Mouse (Mus musculus) MEL (cell line): ENCODE results near the gene Mrpl40. TPM values are rescaled to one million over a fixed set of nuclear protein-coding genes. Genes with fewer than 3 reads are reported as not detected.

Experiments used
- DNase-seq: peaks from one replicate; pipeline ENCODE4 v3.0.0; 2011; ENCODE audit warnings: low read depth, low spot score
- H3K27ac ChIP-seq: 2 replicates; pipeline ENCODE4 v1.5.1; 2012; ENCODE audit warnings: low read depth, mild to moderate bottlenecking, control low read depth, low read length, moderate library complexity; ENCODE audit not compliant: control insufficient read depth
- H3K27me3 ChIP-seq, 2 experiments: fragments of 150-350 bp in 1 of 2; sonication (generic) in 1 of 2; 2 replicates each; pipeline ENCODE4 v1.6.1; 2012; ENCODE audit warnings: low read length in 2 of 2, mild to moderate bottlenecking in 2 of 2, improper control_type of control experiment in 1 of 2, moderate library complexity in 1 of 2; ENCODE audit not compliant: insufficient read depth in 2 of 2, control insufficient read depth in 1 of 2
- H3K36me3 ChIP-seq, 2 experiments: 2 replicates each; pipeline ENCODE4 v1.6.1; 2012 to 2014; ENCODE audit warnings: low read length in 2 of 2, improper control_type of control experiment in 1 of 2, inconsistent platforms in 1 of 2, mild to moderate bottlenecking in 1 of 2; ENCODE audit not compliant: insufficient read depth in 2 of 2, control insufficient read depth in 1 of 2
- H3K4me1 ChIP-seq, 2 experiments: fragments of 150-350 bp in 1 of 2; sonication (generic) in 1 of 2; 2 replicates each; pipeline ENCODE4 v1.6.1; 2012; ENCODE audit warnings: low read length in 2 of 2, improper control_type of control experiment in 1 of 2, mild to moderate bottlenecking in 1 of 2; ENCODE audit not compliant: insufficient read depth in 2 of 2, control insufficient read depth in 1 of 2
- H3K4me3 ChIP-seq, 2 experiments: fragments of 150-350 bp in 1 of 2; sonication (generic) in 1 of 2; 2 replicates each; pipeline ENCODE4 v1.5.1; 2012; ENCODE audit warnings: low read depth in 2 of 2, low read length in 2 of 2, mild to moderate bottlenecking in 2 of 2, moderate library complexity in 2 of 2, control low read depth in 1 of 2, improper control_type of control experiment in 1 of 2; ENCODE audit not compliant: control insufficient read depth in 1 of 2, insufficient read depth in 1 of 2
- H3K79me2 ChIP-seq: 2 replicates; pipeline ENCODE4 v1.6.1; 2012; ENCODE audit warnings: mild to moderate bottlenecking, low read length, moderate library complexity; ENCODE audit not compliant: control insufficient read depth, poor library complexity, insufficient read depth
- H3K9ac ChIP-seq: 2 replicates; pipeline ENCODE4 v1.6.1; 2012; ENCODE audit warnings: low read depth, mild to moderate bottlenecking, control low read depth, low read length, moderate library complexity; ENCODE audit not compliant: control insufficient read depth, poor library complexity, severe bottlenecking
- H3K9me3 ChIP-seq: fragments of 150-350 bp; sonication (generic); replicated peaks from 2 replicates; pipeline ENCODE4 v1.6.1; 2012; ENCODE audit warnings: mild to moderate bottlenecking, low read length, improper control_type of control experiment, moderate library complexity; ENCODE audit not compliant: insufficient read depth
- BHLHE40 ChIP-seq: IDR thresholded peaks from 2 replicates; pipeline ENCODE4 v1.6.1; 2012; ENCODE audit warnings: low read depth, mild to moderate bottlenecking, inconsistent platforms, low read length, improper control_type of control experiment, borderline replicate concordance
- ELF1 ChIP-seq: IDR thresholded peaks from 2 replicates; pipeline ENCODE4 v1.6.1; 2014; ENCODE audit warnings: low read depth, mild to moderate bottlenecking, inconsistent platforms, low read length, improper control_type of control experiment, moderate library complexity
- KAT2A ChIP-seq: conservative IDR thresholded peaks from 2 replicates; pipeline ENCODE4 v1.6.1; 2012; ENCODE audit warnings: low read depth, low read length, improper control_type of control experiment, inconsistent platforms
- MAZ ChIP-seq: IDR thresholded peaks from 2 replicates; pipeline ENCODE4 v1.6.1; 2012; ENCODE audit warnings: low read depth, mild to moderate bottlenecking, inconsistent platforms, low read length, improper control_type of control experiment
- MEF2A ChIP-seq: IDR thresholded peaks from 2 replicates; pipeline ENCODE4 v1.6.1; 2014; ENCODE audit warnings: low read depth, mild to moderate bottlenecking, inconsistent platforms, low read length, improper control_type of control experiment; ENCODE audit not compliant: poor library complexity, insufficient replicate concordance, severe bottlenecking; ENCODE audit errors: extremely low read depth
- NRF1 ChIP-seq: IDR thresholded peaks from 2 replicates; pipeline ENCODE4 v1.6.1; 2014; ENCODE audit warnings: low read depth, mild to moderate bottlenecking, inconsistent platforms, low read length, improper control_type of control experiment, moderate library complexity; ENCODE audit not compliant: poor library complexity, insufficient read depth, severe bottlenecking
- POLR2AphosphoS2 ChIP-seq: IDR thresholded peaks from 2 replicates; pipeline ENCODE4 v1.6.1; 2011; ENCODE audit warnings: low read length, improper control_type of control experiment
- POLR2AphosphoS5 ChIP-seq: IDR thresholded peaks from 2 replicates; pipeline ENCODE4 v1.6.1; 2012; ENCODE audit warnings: low read depth, borderline replicate concordance, mild to moderate bottlenecking, inconsistent platforms, low read length, moderate library complexity, mixed read lengths
- RAD21 ChIP-seq: IDR thresholded peaks from 2 replicates; pipeline ENCODE4 v1.6.1; 2011; ENCODE audit warnings: mild to moderate bottlenecking, low read depth, low read length, improper control_type of control experiment
- UBTF ChIP-seq: IDR thresholded peaks from 2 replicates; pipeline ENCODE4 v1.6.1; 2012; ENCODE audit warnings: low read depth, mild to moderate bottlenecking, inconsistent platforms, low read length, improper control_type of control experiment, moderate library complexity, borderline replicate concordance; ENCODE audit not compliant: insufficient read depth
- USF1 ChIP-seq: IDR thresholded peaks from 2 replicates; pipeline ENCODE4 v1.6.1; 2014; ENCODE audit warnings: low read depth, mild to moderate bottlenecking, inconsistent platforms, low read length, improper control_type of control experiment, moderate library complexity
- ZMIZ1 ChIP-seq: IDR thresholded peaks from 2 replicates; pipeline ENCODE4 v1.6.1; 2012; ENCODE audit warnings: low read depth, mild to moderate bottlenecking, inconsistent platforms, low read length, improper control_type of control experiment, moderate library complexity
- ZNF384 ChIP-seq: IDR thresholded peaks from 2 replicates; pipeline ENCODE4 v1.6.1; 2012; ENCODE audit warnings: low read depth, mild to moderate bottlenecking, inconsistent platforms, low read length, improper control_type of control experiment
- polyA plus RNA-seq, 2 experiments: library from polyadenylated mRNA; stranded (reverse) in 1 of 2; unstranded in 1 of 2; fragments of >175 nt in 1 of 2; fragments of >200 nt in 1 of 2; gene quantifications; 2 replicates each; pipeline versions ENCODE4 v1.2.1 to v1.2.4; 2012; ENCODE audit warnings: low replicate concordance in 2 of 2, low read depth in 1 of 2; ENCODE audit not compliant: insufficient read length in 2 of 2, insufficient read depth in 1 of 2, missing spikeins in 1 of 2
- total RNA-seq: library from RNA; depleted of rRNA; stranded (reverse); fragments of 300-350 nt; gene quantifications from 2 replicates; pipeline ENCODE4 v1.2.3, GENCODE M21; 2012

Mrpl40 gene
- total and polyA plus RNA-seq, 3 experiments, result 78.7 to 84.6 TPM; not detected in 1

GRCm38 (mm10) chr16:18895249-18895648 is 18.6 kb upstream of the Mrpl40 start (continued):
- TF ChIP-seq ELF1, result no peak; the same call in 1 of the 2 replicates
- TF ChIP-seq, all 39 proteins: peak for 12

GRCm38 (mm10) chr16:18893840-18894372 is 17.2 kb upstream of the Mrpl40 start:
- no peaks in the 10 kb centered on the region for H3K27me3 ChIP-seq
- no peak overlapping the region for H3K9ac ChIP-seq
- H3K4me3 ChIP-seq, result no peak overlapping the region
- peaks cover 18 to 49% of the 10 kb centered on the region in 2 experiments for H3K36me3 ChIP-seq
- no peak overlapping the region for H3K27ac ChIP-seq
- H3K4me1 ChIP-seq, result peaks cover 14 to 21% of the 10 kb centered on the region in 2 experiments
- no peak for DNase-seq
- H3K9me3 ChIP-seq, result no peaks in the 10 kb centered on the region
- peaks cover 40% of the 10 kb centered on the region for H3K79me2 ChIP-seq
- no peak for TF ChIP-seq RAD21
- no peak for TF ChIP-seq ELF1
- TF ChIP-seq UBTF, result no peak

GRCm38 (mm10) chr16:18884044-18884443 is 7.4 kb upstream of the Mrpl40 start:
- Histone ChIP-seq H3K9ac (no peak overlapping the region), H3K27me3 (no peaks in the 10 kb centered on the region), H3K4me1 (peaks cover 11 to 16% of the 10 kb centered on the region in 2 experiments), H3K79me2 (peaks cover 78% of the 10 kb centered on the region), H3K9me3 (no peaks in the 10 kb centered on the region), H3K4me3 (no peak overlapping the region), H3K36me3 (peaks cover 30 to 51% of the 10 kb centered on the region in 2 experiments), H3K27ac (no peak overlapping the region)
- DNase-seq, result no peak
- no peak for TF ChIP-seq KAT2A
- TF ChIP-seq ZMIZ1, result no peak
- TF ChIP-seq POLR2AphosphoS5, result no peak
- TF ChIP-seq USF1, result no peak
- no peak for TF ChIP-seq MEF2A
- no peak for TF ChIP-seq ZNF384
- no peak for TF ChIP-seq POLR2AphosphoS2
- no peak for TF ChIP-seq NRF1
- no peak for TF ChIP-seq MAZ
- TF ChIP-seq BHLHE40, result no peak
